ENCODE assay signal across 17 mouse cellular contexts in genomic region chr10:8055293-8055692, GRCm38 (mm10).
A peak's percentile ranks its signal among the peaks of the same experiment; 100 is the strongest.
DNase-seq lines count a peak whose midpoint lies in the region; ATAC-seq and TF ChIP-seq lines count a peak whose summit lies in the region.
"Had no signal": no experiment of that assay in that cellular context is flagged by ENCODE, and none has a peak within 500 bp of the region (broad histone marks: within the 10 kb centered on the region; RNA-seq: fewer than 3 reads in every experiment).

No protein-coding gene starts in this region.

- WGBS in small intestine, adult 2 months = 77% methylated on average over 6 of the region's 6 CpGs
- WGBS in midbrain, embryonic 16.5 days = 74% methylated on average over 6 of the region's 6 CpGs
- 70% methylated on average over 6 of the region's 6 CpGs for WGBS in limb, embryonic 10.5 days
- WGBS in forebrain, embryonic 14.5 days = 81% methylated on average over 6 of the region's 6 CpGs

- peak overlapping the region; percentile 70 for H3K27ac ChIP-seq in small intestine, adult 2 months (ENCODE audit: insufficient read depth, low read depth, low read length)
- H3K27ac ChIP-seq in midbrain, embryonic 16.5 days (ENCODE audit: low read length) = no peak overlapping the region
- no peak overlapping the region for H3K27ac ChIP-seq in limb, embryonic 10.5 days
- H3K27ac ChIP-seq in forebrain, embryonic 14.5 days (ENCODE audit: low read depth, low read length) = no peak overlapping the region
- H3K27ac ChIP-seq: heart, embryonic 13.5 days; hindbrain, embryonic 10.5 days; limb, embryonic 13.5 days; midbrain, embryonic 12.5 days had no signal

- peaks cover 4% of the 10 kb centered on the region; the same call in 1 of the 2 replicates for H3K4me1 ChIP-seq in small intestine, adult 2 months (ENCODE audit: control insufficient read depth, insufficient read depth, insufficient read length, low read length)
- H3K4me1 ChIP-seq in midbrain, embryonic 16.5 days (ENCODE audit: control insufficient read depth, insufficient read depth, low read length) = no peaks in the 10 kb centered on the region
- no peaks in the 10 kb centered on the region for H3K4me1 ChIP-seq in limb, embryonic 10.5 days
- H3K4me1 ChIP-seq in forebrain, embryonic 14.5 days (ENCODE audit: control insufficient read depth, insufficient read depth, low read length) = no peaks in the 10 kb centered on the region
- H3K4me1 ChIP-seq: heart, embryonic 13.5 days; hindbrain, embryonic 10.5 days; limb, embryonic 13.5 days; midbrain, embryonic 12.5 days had no signal

- no peak for TF ChIP-seq CTCF in small intestine, adult 2 months (IDR thresholded peaks at IDR 0.05; ENCODE audit: extremely low read depth, insufficient read length, insufficient replicate concordance, low read depth, low read length)

- no peak overlapping the region for H3K4me2 ChIP-seq in midbrain, embryonic 16.5 days (ENCODE audit: low read length)
- H3K4me2 ChIP-seq in forebrain, embryonic 14.5 days (ENCODE audit: low read length) = no peak overlapping the region
- H3K4me2 ChIP-seq: heart, embryonic 13.5 days; limb, embryonic 13.5 days; lung, embryonic 14.5 days; midbrain, embryonic 12.5 days had no signal

- ATAC-seq in hematopoietic stem cell, adult 5-6 weeks (replicated peaks in 1 of 2; ENCODE audit: insufficient read depth in 1 of 2, low FRiP score in 2 of 2, low TSS enrichment in 1 of 2, low read depth in 1 of 2, poor library complexity in 2 of 2, severe bottlenecking in 2 of 2) = peak; percentile 67 to 87
- ATAC-seq in midbrain, embryonic 16.5 days = no peak
- no peak for ATAC-seq in forebrain, embryonic 14.5 days
- ATAC-seq: forebrain, postnatal 0 days; intestine, embryonic 16.5 days had no signal

- no peak for TF ChIP-seq POLR2A in small intestine, adult 2 months (IDR thresholded peaks at IDR 0.05; ENCODE audit: low read depth, low read length)

- H3K9me3 ChIP-seq in midbrain, embryonic 16.5 days (replicated peaks; ENCODE audit: control insufficient read depth, low read length, poor library complexity, severe bottlenecking) = no peaks in the 10 kb centered on the region
- no peaks in the 10 kb centered on the region for H3K9me3 ChIP-seq in limb, embryonic 10.5 days (replicated peaks)
- H3K9me3 ChIP-seq in forebrain, embryonic 14.5 days (replicated peaks; ENCODE audit: control insufficient read depth, low read length) = no peaks in the 10 kb centered on the region
- H3K9me3 ChIP-seq: heart, embryonic 13.5 days; hindbrain, embryonic 10.5 days; limb, embryonic 13.5 days; midbrain, embryonic 12.5 days had no signal

- H3K36me3 ChIP-seq in small intestine, adult 2 months (ENCODE audit: control insufficient read depth, insufficient read depth, low read length) = no peaks in the 10 kb centered on the region
- no peaks in the 10 kb centered on the region for H3K36me3 ChIP-seq in midbrain, embryonic 16.5 days (ENCODE audit: control insufficient read depth, insufficient read depth, low read length)
- no peaks in the 10 kb centered on the region for H3K36me3 ChIP-seq in limb, embryonic 10.5 days
- no peaks in the 10 kb centered on the region for H3K36me3 ChIP-seq in forebrain, embryonic 14.5 days (ENCODE audit: control insufficient read depth, insufficient read depth, low read length)
- H3K36me3 ChIP-seq: heart, embryonic 13.5 days; hindbrain, embryonic 10.5 days; limb, embryonic 13.5 days; midbrain, embryonic 12.5 days had no signal

- no peak overlapping the region for H3K4me3 ChIP-seq in small intestine, adult 2 months (ENCODE audit: low read depth, low read length)
- H3K4me3 ChIP-seq in midbrain, embryonic 16.5 days (ENCODE audit: low read depth, low read length) = no peak overlapping the region
- H3K4me3 ChIP-seq in limb, embryonic 10.5 days = no peak overlapping the region
- H3K4me3 ChIP-seq in forebrain, embryonic 14.5 days (ENCODE audit: low read depth, low read length) = no peak overlapping the region
- H3K4me3 ChIP-seq: heart, embryonic 13.5 days; hindbrain, embryonic 10.5 days; limb, embryonic 13.5 days; midbrain, embryonic 12.5 days had no signal

- no peaks in the 10 kb centered on the region for H3K27me3 ChIP-seq in small intestine, adult 2 months (ENCODE audit: control insufficient read depth, insufficient read depth, low read length)
- H3K27me3 ChIP-seq in midbrain, embryonic 16.5 days (ENCODE audit: control insufficient read depth, insufficient read depth, low read depth, low read length) = no peaks in the 10 kb centered on the region
- no peaks in the 10 kb centered on the region for H3K27me3 ChIP-seq in limb, embryonic 10.5 days (ENCODE audit: low read depth, poor library complexity, severe bottlenecking)
- no peaks in the 10 kb centered on the region for H3K27me3 ChIP-seq in forebrain, embryonic 14.5 days (replicated peaks; ENCODE audit: control insufficient read depth, insufficient read depth, low read length)
- H3K27me3 ChIP-seq: heart, embryonic 13.5 days; limb, embryonic 13.5 days; midbrain, embryonic 12.5 days had no signal

- no peak overlapping the region for H3K9ac ChIP-seq in midbrain, embryonic 16.5 days (ENCODE audit: low read depth, low read length)
- H3K9ac ChIP-seq in forebrain, embryonic 14.5 days (ENCODE audit: low read length) = no peak overlapping the region
- H3K9ac ChIP-seq: forebrain, postnatal 0 days; heart, embryonic 13.5 days; limb, embryonic 13.5 days; lung, embryonic 14.5 days; midbrain, embryonic 12.5 days had no signal

- DNase-seq in lung, postnatal 36 days = peak; percentile 5
- DNase-seq in lung, postnatal 10 days = no peak
- no peak for DNase-seq in adrenal gland, postnatal 4 days (ENCODE audit: low spot score in 2 of 2)
- no peak for DNase-seq in limb, embryonic 10.5 days (ENCODE audit: low spot score)
- DNase-seq in forebrain, embryonic 14.5 days (ENCODE audit: low spot score) = no peak
- DNase-seq: cerebellum, adult 2 months; forebrain, postnatal 0 days; kidney, postnatal 25 days; lung, embryonic 14.5 days had no signal

Comparison
In these comparisons a context has a peak if more than half of its experiments do, and no peak if none do; other contexts are left out.
1. ATAC-seq: peak in hematopoietic stem cell, adult 5-6 weeks (2 of 2); none in midbrain, embryonic 16.5 days (single experiment) and forebrain, embryonic 14.5 days (single experiment).